In genomic region chr2:113980664-113981063, GRCm38 (mm10) we compare ENCODE assay signal across 8 mouse cellular contexts. TPM values are rescaled to one million over a fixed set of nuclear protein-coding genes. Genes with fewer than 3 reads are reported as not detected.
DNase-seq lines count a peak whose midpoint lies in the region; ATAC-seq lines count a peak whose summit lies in the region.

No protein-coding gene starts in this region.

- peak; percentile 7 for DNase-seq in cerebellum, adult 9-11 months
- DNase-seq in urinary bladder, postnatal 14 days (ENCODE audit: low spot score): peak; percentile 5
- DNase-seq in urinary bladder, postnatal 10 days (ENCODE audit: low spot score): no peak
- peak; percentile 48 to 51 for DNase-seq in heart, postnatal 36 days
- DNase-seq in ovary, postnatal 36 days (ENCODE audit: low spot score): no peak
- DNase-seq in thymus, postnatal 36 days: no peak
- DNase-seq in lung, postnatal 4 days: no peak

- intact Hi-C loops in heart, postnatal 36 days (cut with DNase I): loop anchor here (2.0 kb wide), 1 partner anchor 74 kb away; no protein-coding TSS in a partner anchor

- no peak for ATAC-seq in cerebellum, adult (ENCODE audit: insufficient number of reproducible peaks, low FRiP score, low TSS enrichment)

RNA-seq across cellular contexts. Expression of gene Gjd2, which starts 32.8 kb away (rescaled TPM):
- not detected for total RNA-seq in heart, postnatal 36 days (2021)

Comparison
In these comparisons a context has a peak if more than half of its experiments do, and no peak if none do; other contexts are left out.
1. DNase-seq: peak in cerebellum, adult 9-11 months (single experiment), urinary bladder, postnatal 14 days (single experiment) and heart, postnatal 36 days (2 of 2); none in urinary bladder, postnatal 10 days (single experiment), ovary, postnatal 36 days (single experiment), thymus, postnatal 36 days (0 of 2) and lung, postnatal 4 days (0 of 2).